Mouse (Mus musculus) spleen, adult 2 months (tissue): ENCODE measurements at regions not wholly inside any gene's neighbourhood (a gene's known extent, or its start where the extent isn't known, plus 50 kb on each side); places are given as distances from the start of the nearest gene placed in this dataset.
A peak's percentile ranks its signal among the peaks of the same experiment; 100 is the strongest.
"Not testable (repeated sequence)": the region's sequence is repeated elsewhere in the genome, so short reads cannot be mapped to it uniquely, and the experiment has no call there.

Experiments used
- DNase-seq, 2 experiments: peaks; one replicate each; pipeline versions ENCODE4 v3.0.0 to v3.0.0-alpha.2; 2012 to 2021; ENCODE audit warnings: low spot score in 2 of 2, low read depth in 1 of 2
- H3K27ac ChIP-seq: fragments of 200-500 bp; 2 replicates; pipeline ENCODE4 v1.5.1; 2012; ENCODE audit warnings: low read length, inconsistent platforms; ENCODE audit not compliant: insufficient read depth
- H3K27me3 ChIP-seq: fragments of 200-500 bp; 2 replicates; pipeline ENCODE4 v1.6.1; 2012; ENCODE audit warnings: mild to moderate bottlenecking, moderate library complexity, low read length, inconsistent platforms; ENCODE audit not compliant: control insufficient read depth, insufficient read depth
- H3K36me3 ChIP-seq: fragments of 200-500 bp; 2 replicates; pipeline ENCODE4 v1.6.1; 2012; ENCODE audit warnings: mild to moderate bottlenecking, low read length, inconsistent platforms; ENCODE audit not compliant: control insufficient read depth, insufficient read depth
- H3K4me1 ChIP-seq: fragments of 200-500 bp; 2 replicates; pipeline ENCODE4 v1.6.1; 2011; ENCODE audit warnings: inconsistent platforms; ENCODE audit not compliant: control insufficient read depth, insufficient read depth, insufficient read length
- H3K4me3 ChIP-seq: fragments of 200-500 bp; 2 replicates; pipeline ENCODE4 v1.5.1; 2011; ENCODE audit warnings: mild to moderate bottlenecking, inconsistent platforms; ENCODE audit not compliant: insufficient read depth, insufficient read length; ENCODE audit errors: extremely low read depth
- WGBS: fragments of 180-500 bp; shearing (Covaris S2); methylation state at CpG from one replicate; pipeline ENCODE4 v1.1.7; 2018; 5-methylcytosine and 5-hydroxymethylcytosine counted together

DNA sequence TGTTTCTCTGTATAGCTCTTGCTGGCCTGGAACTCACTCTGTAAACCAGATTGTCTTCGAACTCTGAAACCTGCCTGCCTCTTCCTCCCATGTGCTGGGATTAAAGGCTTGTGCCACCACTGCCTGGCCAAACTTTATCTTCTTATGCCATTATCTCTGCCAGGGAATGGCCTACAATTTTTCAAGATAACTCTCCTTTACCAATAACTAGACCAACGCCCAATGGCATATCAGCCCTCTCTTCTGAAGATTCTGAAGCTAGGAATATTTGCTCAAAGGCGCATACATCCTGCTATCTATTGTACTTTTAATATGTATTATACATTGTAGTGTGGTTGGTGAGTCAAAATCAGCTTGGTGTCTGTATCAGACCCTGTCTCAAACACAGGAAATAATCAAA is 235.4 kb upstream of the Cts3 start:
- H3K4me1 ChIP-seq, H3K4me3 ChIP-seq, H3K36me3 ChIP-seq, H3K27ac ChIP-seq, H3K27me3 ChIP-seq, DNase-seq: not testable (repeated sequence)
- WGBS = 85% methylated on average over 3 of the region's 3 CpGs

DNA sequence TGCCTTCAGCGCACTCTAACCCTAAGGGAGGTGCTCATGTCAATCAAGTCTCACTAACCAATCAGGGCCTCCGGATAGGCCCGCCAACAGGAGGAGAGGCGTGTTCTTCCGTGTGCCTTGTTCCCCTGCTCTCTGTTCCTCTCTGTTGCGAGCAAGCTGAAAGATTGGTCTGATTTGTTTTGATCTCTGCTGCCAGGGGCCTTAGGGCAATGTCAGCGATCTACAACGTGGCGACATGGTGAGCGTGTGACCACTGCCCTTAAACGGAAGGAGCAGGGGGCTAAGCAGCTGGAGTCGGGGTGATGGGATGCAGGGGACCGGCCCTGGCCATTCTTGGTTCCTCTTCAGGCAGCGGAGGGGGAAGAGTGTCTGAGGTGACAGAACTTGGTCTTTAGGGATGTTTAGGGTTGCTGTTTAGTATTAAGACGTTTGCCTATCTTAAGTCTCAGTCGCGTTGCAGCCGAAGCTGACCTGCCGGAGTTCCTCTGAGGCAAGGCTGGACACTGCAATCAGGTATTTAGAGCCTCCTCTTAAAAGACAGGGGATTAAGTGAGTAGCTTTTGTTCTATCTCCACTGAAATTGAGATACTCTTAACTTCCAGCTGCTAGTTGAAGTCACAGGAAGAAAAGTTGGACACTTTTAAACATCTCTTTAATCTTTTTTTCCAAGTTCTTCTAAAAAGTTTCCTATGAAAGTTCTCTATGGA is 234.4 kb upstream of the Cts3 start:
- peak overlapping the region; percentile 79 for H3K27ac ChIP-seq

DNA sequence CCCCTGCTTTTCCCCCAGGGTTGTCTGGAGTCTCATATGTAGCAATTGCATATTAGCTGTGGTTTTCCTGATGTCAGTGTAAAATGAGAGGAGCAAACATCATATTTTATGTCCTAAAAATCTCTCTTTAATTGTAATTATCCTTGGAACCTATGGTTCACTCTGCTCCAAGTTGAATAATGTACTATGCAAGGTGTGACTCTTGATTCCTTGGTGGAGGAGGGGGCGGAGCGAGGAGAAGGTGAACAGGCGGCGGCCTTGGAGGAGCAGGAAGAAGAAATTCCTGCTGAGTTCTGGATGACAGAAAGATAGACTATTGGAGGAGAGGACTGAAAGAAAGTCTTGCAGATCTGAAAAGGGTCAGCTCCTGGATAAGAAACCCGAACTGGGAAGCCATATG is 233.8 kb upstream of the Cts3 start:
- DNase-seq, H3K36me3 ChIP-seq, H3K27me3 ChIP-seq, H3K4me1 ChIP-seq, H3K27ac ChIP-seq: not testable (repeated sequence)
- WGBS = 43% methylated on average over 5 of the region's 5 CpGs
- peak overlapping the region; percentile 94; the same call in 1 of the 2 replicates for H3K4me3 ChIP-seq

More for the DNA sequence above, 234.4 kb upstream of the Cts3 start:
- DNase-seq = peak; percentile 24 to 46
- peak overlapping the region; percentile 94 for H3K4me3 ChIP-seq
- not testable (repeated sequence) for H3K36me3 ChIP-seq, H3K27me3 ChIP-seq, H3K4me1 ChIP-seq
- 1% methylated on average over 19 of the region's 19 CpGs for WGBS

DNA sequence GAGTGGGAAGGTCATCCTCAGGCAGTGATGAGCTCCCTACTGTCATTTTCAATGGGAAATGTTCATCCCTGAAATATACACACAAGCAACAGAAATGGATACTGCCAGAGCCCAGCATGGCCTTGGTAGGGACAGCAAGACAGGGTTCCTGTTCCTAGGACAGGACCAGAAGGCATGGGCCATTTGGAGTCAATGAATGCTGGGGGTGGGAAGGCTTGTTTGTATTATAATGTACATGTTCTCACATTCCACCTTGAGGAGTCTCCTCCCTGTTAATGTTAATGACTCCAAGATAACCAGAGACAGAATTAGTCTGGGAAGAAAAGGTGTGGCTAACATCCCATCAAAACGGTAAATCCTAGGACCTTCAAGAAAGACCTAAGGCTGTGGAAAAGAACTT is 193.5 kb upstream of the Cts3 start:
- WGBS = 84% methylated on average over 1 of the region's 1 CpGs
- not testable (repeated sequence) for H3K27ac ChIP-seq, H3K4me3 ChIP-seq, H3K4me1 ChIP-seq, DNase-seq, H3K27me3 ChIP-seq, H3K36me3 ChIP-seq
